Comparison of ENCODE assay signal across 15 mouse cellular contexts in genomic region chr13:3531692-3532320, GRCm38 (mm10). TPM values are rescaled to one million over a fixed set of nuclear protein-coding genes. Genes with fewer than 3 reads are reported as not detected.
DNase-seq lines count a peak whose midpoint lies in the region; ATAC-seq lines count a peak whose summit lies in the region.
"Had no signal": no experiment of that assay in that cellular context is flagged by ENCODE, and none has a peak within 500 bp of the region (broad histone marks: within the 10 kb centered on the region; RNA-seq: fewer than 3 reads in every experiment).

No protein-coding gene starts in this region.

- H3K4me1 ChIP-seq in kidney, embryonic 16.5 days (ENCODE audit: insufficient read depth, low read length), result no peaks in the 10 kb centered on the region
- no peaks in the 10 kb centered on the region for H3K4me1 ChIP-seq in embryonic facial prominence, embryonic 12.5 days
- H3K4me1 ChIP-seq in liver, embryonic 16.5 days (ENCODE audit: control insufficient read depth, low read depth, low read length), result peaks cover under 1% of the 10 kb centered on the region

- DNase-seq in kidney, postnatal 14 days, result no peak
- peak; percentile 91 for DNase-seq in ES-CJ7 (ENCODE audit: low read depth, low spot score)
- no peak for DNase-seq in cerebellum, adult 11-12 months
- DNase-seq in T-cell, adult 2 months (ENCODE audit: low spot score), result no peak
- no peak for DNase-seq in adrenal gland, adult (ENCODE audit: inconsistent age in 2 of 2, low spot score in 1 of 2)
- DNase-seq: adrenal gland, adult 2 months; cerebellum, postnatal 25 days; heart, postnatal 14 days; lung, postnatal 36 days; thymus, postnatal 14 days had no signal

- H3K4me2 ChIP-seq in kidney, embryonic 16.5 days (replicated peaks; ENCODE audit: low read depth, low read length), result no peak overlapping the region
- H3K4me2 ChIP-seq in embryonic facial prominence, embryonic 12.5 days (replicated peaks), result no peak overlapping the region
- no peak overlapping the region for H3K4me2 ChIP-seq in liver, embryonic 16.5 days (ENCODE audit: low read depth, low read length)

- H3K36me3 ChIP-seq in kidney, embryonic 16.5 days (ENCODE audit: insufficient read depth, low read length), result no peaks in the 10 kb centered on the region
- no peaks in the 10 kb centered on the region for H3K36me3 ChIP-seq in embryonic facial prominence, embryonic 12.5 days
- H3K36me3 ChIP-seq in liver, embryonic 16.5 days (ENCODE audit: control insufficient read depth, insufficient read depth), result no peaks in the 10 kb centered on the region

- peak; percentile 63; the same call in 1 of the 2 replicates for ATAC-seq in kidney, embryonic 16.5 days (ENCODE audit: low FRiP score, low TSS enrichment)
- ATAC-seq in embryonic facial prominence, embryonic 12.5 days (ENCODE audit: insufficient number of reproducible peaks, insufficient read depth, low FRiP score, low TSS enrichment), result peak; percentile 52
- ATAC-seq in liver, embryonic 16.5 days (ENCODE audit: low read depth), result peak; percentile 39; the same call in 1 of the 2 replicates

- H3K4me3 ChIP-seq in kidney, embryonic 16.5 days (ENCODE audit: low read length), result no peak overlapping the region
- no peak overlapping the region for H3K4me3 ChIP-seq in embryonic facial prominence, embryonic 12.5 days
- H3K4me3 ChIP-seq in liver, embryonic 16.5 days (ENCODE audit: low read depth, low read length), result no peak overlapping the region
- H3K4me3 ChIP-seq: left cerebral cortex, adult 2 months had no signal

- no peaks in the 10 kb centered on the region for H3K9me3 ChIP-seq in kidney, embryonic 16.5 days (ENCODE audit: low read length)
- peaks cover 6% of the 10 kb centered on the region; the same call in 1 of the 2 replicates for H3K9me3 ChIP-seq in embryonic facial prominence, embryonic 12.5 days
- no peaks in the 10 kb centered on the region for H3K9me3 ChIP-seq in liver, embryonic 16.5 days (replicated peaks; ENCODE audit: control insufficient read depth, low read length)

- 55% methylated on average over 10 of the region's 10 CpGs for WGBS in kidney, embryonic 16.5 days
- WGBS in embryonic facial prominence, embryonic 12.5 days, result 54% methylated on average over 10 of the region's 10 CpGs
- 52% methylated on average over 10 of the region's 10 CpGs for WGBS in liver, embryonic 16.5 days (ENCODE audit: insufficient replicate concordance)

- H3K9ac ChIP-seq in kidney, embryonic 16.5 days (replicated peaks; ENCODE audit: low read length), result no peak overlapping the region
- no peak overlapping the region for H3K9ac ChIP-seq in embryonic facial prominence, embryonic 12.5 days
- H3K9ac ChIP-seq in liver, embryonic 16.5 days (ENCODE audit: low read depth, low read length), result no peak overlapping the region

- H3K27ac ChIP-seq in kidney, embryonic 16.5 days (ENCODE audit: low read length), result no peak overlapping the region
- no peak overlapping the region for H3K27ac ChIP-seq in embryonic facial prominence, embryonic 12.5 days
- no peak overlapping the region for H3K27ac ChIP-seq in liver, embryonic 16.5 days (ENCODE audit: low read length)
- H3K27ac ChIP-seq: kidney, postnatal 0 days; left cerebral cortex, adult 2 months had no signal

- H3K27me3 ChIP-seq in kidney, embryonic 16.5 days (ENCODE audit: insufficient read depth, low read length), result no peaks in the 10 kb centered on the region
- no peaks in the 10 kb centered on the region for H3K27me3 ChIP-seq in embryonic facial prominence, embryonic 12.5 days
- H3K27me3 ChIP-seq in liver, embryonic 16.5 days (ENCODE audit: control insufficient read depth, insufficient read depth, low read depth, low read length), result no peaks in the 10 kb centered on the region

RNA-seq across cellular contexts. Expression of gene Gdi2, which starts 6.1 kb away (rescaled TPM):
- 435 and 448 TPM in 2 replicates for polyA plus RNA-seq in kidney, embryonic 16.5 days (2015; fragmentation: Nextera tagmentation; extraction: Ambion mirVana)
- 402 and 427 TPM in 2 replicates for polyA plus RNA-seq in embryonic facial prominence, embryonic 12.5 days (2016; fragmentation: Nextera tagmentation; extraction: Ambion mirVana)
- polyA plus RNA-seq in liver, embryonic 16.5 days (2015; fragmentation: Nextera tagmentation; extraction: Ambion mirVana), result 150 and 152 TPM in 2 replicates
